Mouse (Mus musculus): Measurements from ENCODE around the gene Mt1.
"Not testable (repeated sequence)": the region's sequence is repeated elsewhere in the genome, so short reads cannot be mapped to it uniquely, and the experiment has no call there.

Mt1 gene

GRCm38 (mm10) chr8:94178857-94179712, at the start of gene Mt1:
Gene Mt1 (plus strand): TSS chr8:94179082.
- peak; percentile 77 for DNase-seq (ENCODE audit: low spot score)

- DNase-seq (ENCODE audit: low spot score) = no peak
Observed at GRCm38 (mm10) chr8:94129133-94129789, 49.6 kb upstream of the Mt1 start.

- no peak for DNase-seq (ENCODE audit: low spot score)
Observed at GRCm38 (mm10) chr8:94130126-94130525, 48.8 kb upstream of the Mt1 start.

GRCm38 (mm10) chr8:94132096-94132495, 46.8 kb upstream of the Mt1 start:
- DNase-seq (ENCODE audit: low spot score) = no peak

- not testable (repeated sequence) for DNase-seq (ENCODE audit: low spot score)
Observed at GRCm38 (mm10) chr8:94134601-94135000, 44.3 kb upstream of the Mt1 start.

- DNase-seq (ENCODE audit: low spot score) = no peak
Observed at GRCm38 (mm10) chr8:94135556-94135955, 43.3 kb upstream of the Mt1 start.

- no peak for DNase-seq (ENCODE audit: low spot score)
Observed at GRCm38 (mm10) chr8:94136192-94136591, 42.7 kb upstream of the Mt1 start.

- DNase-seq (ENCODE audit: low spot score) = no peak
Observed at GRCm38 (mm10) chr8:94136933-94137332, 41.9 kb upstream of the Mt1 start, which contains the start of gene Mt4. Gene Mt4 (plus strand): TSS chr8:94137197.

GRCm38 (mm10) chr8:94140266-94140795, 38.6 kb upstream of the Mt1 start:
- no peak for DNase-seq (ENCODE audit: low spot score)

GRCm38 (mm10) chr8:94148236-94148635, 30.6 kb upstream of the Mt1 start:
- DNase-seq (ENCODE audit: low spot score) = no peak

- no peak for DNase-seq (ENCODE audit: low spot score)
Observed at GRCm38 (mm10) chr8:94150925-94151324, 28.0 kb upstream of the Mt1 start.

GRCm38 (mm10) chr8:94152513-94153300, 26.2 kb upstream of the Mt1 start, which contains the start of gene Mt3:
Gene Mt3 (plus strand): TSS chr8:94152607.
- DNase-seq (ENCODE audit: low spot score) = no peak

GRCm38 (mm10) chr8:94153451-94153850, 25.4 kb upstream of the Mt1 start:
- no peak for DNase-seq (ENCODE audit: low spot score)

- no peak for DNase-seq (ENCODE audit: low spot score)
Observed at GRCm38 (mm10) chr8:94154537-94154936, 24.3 kb upstream of the Mt1 start.

- DNase-seq (ENCODE audit: low spot score) = no peak
Observed at GRCm38 (mm10) chr8:94156092-94156491, 22.8 kb upstream of the Mt1 start.

- DNase-seq (ENCODE audit: low spot score) = not testable (repeated sequence)
Observed at GRCm38 (mm10) chr8:94165772-94166171, 13.1 kb upstream of the Mt1 start.

GRCm38 (mm10) chr8:94167244-94167643, 11.6 kb upstream of the Mt1 start:
- peak; percentile 97 for DNase-seq (ENCODE audit: low spot score)

- DNase-seq (ENCODE audit: low spot score) = no peak
Observed at GRCm38 (mm10) chr8:94169547-94169946, 9.3 kb upstream of the Mt1 start.

GRCm38 (mm10) chr8:94171321-94171755, 7.5 kb upstream of the Mt1 start:
- no peak for DNase-seq (ENCODE audit: low spot score)

- no peak for DNase-seq (ENCODE audit: low spot score)
Observed at GRCm38 (mm10) chr8:94172075-94172808, 6.6 kb upstream of the Mt1 start, which contains the start of gene Mt2. Gene Mt2 (plus strand): TSS chr8:94172664.

All from layer of hippocampus, adult 9-10 months (tissue).